Mouse (Mus musculus): ENCODE results near the gene Spin4. TPM values are rescaled to one million over a fixed set of nuclear protein-coding genes. Genes with fewer than 3 reads are reported as not detected.

Spin4 gene
- total RNA-seq (2021), result 1 to 10 TPM; 1.5 TPM

- intact Hi-C loops (cut with DNase I), result no loop called here
- peak; percentile 75 for DNase-seq
Measured at GRCm38 (mm10) chrX:95026361-95026892, at the start of gene Spin4. Gene Spin4 (minus strand): TSS chrX:95026682.

GRCm38 (mm10) chrX:95027907-95028306 lies 1.4 kb upstream of the Spin4 start:
- intact Hi-C loops (cut with DNase I), result no loop called here
- DNase-seq, result no peak

GRCm38 (mm10) chrX:95025779-95026360 lies 612 bp downstream of the Spin4 start:
- intact Hi-C loops (cut with DNase I), result no loop called here
- DNase-seq, result no peak

GRCm38 (mm10) chrX:95012033-95012432 lies 14.4 kb downstream of the Spin4 start:
- DNase-seq, result no peak
- intact Hi-C loops (cut with DNase I), result loop anchor here (10.0 kb wide), 1 partner anchor 337 kb away; no protein-coding TSS in a partner anchor

GRCm38 (mm10) chrX:94998845-94999244 lies 27.6 kb downstream of the Spin4 start:
- no peak for DNase-seq
- intact Hi-C loops (cut with DNase I), result no loop called here

GRCm38 (mm10) chrX:94994113-94994512 lies 32.4 kb downstream of the Spin4 start:
- intact Hi-C loops (cut with DNase I), result no loop called here
- DNase-seq, result no peak

GRCm38 (mm10) chrX:94990903-94991302 lies 35.6 kb downstream of the Spin4 start:
- no peak for DNase-seq
- intact Hi-C loops (cut with DNase I), result no loop called here

GRCm38 (mm10) chrX:94990080-94990825 lies 36.2 kb downstream of the Spin4 start:
- DNase-seq, result peak; percentile 21
- intact Hi-C loops (cut with DNase I), result no loop called here

Other genes starting within 250 kb of the Spin4 start
- gene Arhgef9, start 170.2 kb upstream of the Spin4 start, total RNA-seq (2021), result 10 to 100 TPM; 79.6 to 85.9 TPM

Data from left cerebral cortex, postnatal 4 days (tissue).